Mouse (Mus musculus) heart, embryonic 16.5 days (tissue): ENCODE results near the gene Ak2. TPM values are rescaled to one million over a fixed set of nuclear protein-coding genes. Genes with fewer than 3 reads are reported as not detected.

ENCODE experiments used
- ATAC-seq: fragments of 200-750 bp; cut with Nextera tagmentation; replicated peaks from 2 replicates; pipeline ENCODE4 v1.8.0; 2017; ENCODE audit warnings: moderate number of reproducible peaks; ENCODE audit not compliant: insufficient read depth, low FRiP score; ENCODE audit errors: extremely low read depth
- H3K27ac ChIP-seq: fragments of 300-500 bp; sonication (generic); 2 replicates; pipeline ENCODE4 v1.5.1; 2014; ENCODE audit warnings: mild to moderate bottlenecking, low read length, control low read depth, moderate library complexity
- H3K27me3 ChIP-seq: fragments of 300-500 bp; sonication (generic); 2 replicates; pipeline ENCODE4 v1.6.1; 2014; ENCODE audit warnings: low read length, mixed read lengths; ENCODE audit not compliant: control insufficient read depth, insufficient read depth
- H3K36me3 ChIP-seq: fragments of 300-500 bp; sonication (generic); 2 replicates; pipeline ENCODE4 v1.6.1; 2014; ENCODE audit not compliant: control insufficient read depth, insufficient read depth
- H3K4me1 ChIP-seq: fragments of 300-500 bp; sonication (generic); 2 replicates; pipeline ENCODE4 v1.6.1; 2014; ENCODE audit warnings: low read length, mixed read lengths; ENCODE audit not compliant: control insufficient read depth, insufficient read depth
- H3K4me2 ChIP-seq: fragments of 300-500 bp; sonication (generic); 2 replicates; pipeline ENCODE4 v1.6.1; 2014; ENCODE audit warnings: low read depth, mild to moderate bottlenecking, control low read depth, low read length
- H3K4me3 ChIP-seq: fragments of 300-500 bp; sonication (generic); 2 replicates; pipeline ENCODE4 v1.5.1; 2014; ENCODE audit warnings: mild to moderate bottlenecking, control low read depth, low read length
- H3K9ac ChIP-seq: fragments of 300-500 bp; sonication (generic); 2 replicates; pipeline ENCODE4 v1.6.1; 2014; ENCODE audit warnings: low read length, control low read depth
- H3K9me3 ChIP-seq: fragments of 300-500 bp; sonication (generic); replicated peaks from 2 replicates; pipeline ENCODE4 v1.6.1; 2016; ENCODE audit warnings: low read length; ENCODE audit not compliant: control insufficient read depth
- WGBS: fragments of 180-500 bp; shearing (Covaris S2); extraction: QIAGEN DNeasy Blood & Tissue Kit; methylation state at CpG from one replicate; pipeline ENCODE4 v1.1.7; 2014; 5-methylcytosine and 5-hydroxymethylcytosine counted together
- polyA plus RNA-seq: library from polyadenylated mRNA; unstranded; fragments of >200 nt; fragmentation: Nextera tagmentation; extraction: Ambion mirVana; gene quantifications from 2 replicates; pipeline ENCODE4 v1.2.1, GENCODE M21; 2015

Ak2 gene
- polyA plus RNA-seq, 1 experiment from 2014 or later = 166 TPM

DNA sequence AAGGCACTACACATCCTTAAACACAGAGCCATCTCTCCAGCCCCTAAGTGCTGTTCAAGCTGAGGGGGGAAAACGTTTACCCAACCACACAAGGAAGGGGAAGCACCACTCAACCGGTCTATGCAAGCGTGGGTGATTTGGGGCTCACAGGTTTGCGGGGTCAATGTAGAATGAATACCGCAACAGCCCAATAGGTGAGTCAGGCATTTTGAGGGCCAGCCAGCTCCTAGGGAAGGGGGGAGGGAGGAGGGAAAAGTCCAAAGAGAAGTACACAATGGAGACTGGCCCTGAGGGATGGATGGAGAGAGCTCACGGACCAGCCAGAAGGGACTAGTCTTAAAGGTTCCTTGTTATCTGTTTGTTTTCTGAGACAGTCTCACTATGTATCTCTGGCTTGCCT lies 32.1 kb downstream of the Ak2 start:
- no peak for ATAC-seq
- Histone ChIP-seq H3K27ac (no peak overlapping the region), H3K4me2 (no peak overlapping the region), H3K36me3 (no peaks in the 10 kb centered on the region), H3K9me3 (no peaks in the 10 kb centered on the region), H3K9ac (no peak overlapping the region), H3K4me3 (no peak overlapping the region), H3K4me1 (peaks cover 33% of the 10 kb centered on the region), H3K27me3 (no peaks in the 10 kb centered on the region)
- 82% methylated on average over 6 of the region's 6 CpGs for WGBS

DNA sequence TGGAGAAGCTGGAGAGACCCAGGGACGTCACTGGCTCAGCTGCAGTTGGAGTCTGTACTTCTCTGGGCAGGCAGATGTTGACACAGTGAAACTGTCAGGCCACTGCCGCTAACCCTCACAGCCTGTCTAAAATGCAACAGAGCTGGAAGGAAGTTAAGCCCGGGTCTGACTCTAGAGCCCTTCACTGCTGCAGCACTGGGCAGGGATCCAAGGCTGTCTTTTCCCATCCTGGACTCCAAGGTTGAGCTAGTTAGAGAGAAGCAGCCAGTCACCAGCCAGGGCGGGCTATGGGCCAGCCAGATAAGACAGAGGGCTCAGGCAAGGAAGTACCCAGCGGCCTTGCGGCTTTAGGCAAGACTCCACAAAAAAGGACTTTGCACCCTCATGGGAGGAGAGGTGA lies 33.0 kb downstream of the Ak2 start:
- H3K4me2 ChIP-seq = no peak overlapping the region
- peaks cover 29% of the 10 kb centered on the region for H3K4me1 ChIP-seq
- no peaks in the 10 kb centered on the region for H3K9me3 ChIP-seq
- H3K36me3 ChIP-seq = no peaks in the 10 kb centered on the region
- H3K27ac ChIP-seq = peak overlapping the region; percentile 91
- ATAC-seq = peak; percentile 90
- H3K27me3 ChIP-seq = no peaks in the 10 kb centered on the region
- 4% methylated on average over 6 of the region's 6 CpGs for WGBS
- H3K9ac ChIP-seq = peak overlapping the region; percentile 43
- no peak overlapping the region for H3K4me3 ChIP-seq

DNA sequence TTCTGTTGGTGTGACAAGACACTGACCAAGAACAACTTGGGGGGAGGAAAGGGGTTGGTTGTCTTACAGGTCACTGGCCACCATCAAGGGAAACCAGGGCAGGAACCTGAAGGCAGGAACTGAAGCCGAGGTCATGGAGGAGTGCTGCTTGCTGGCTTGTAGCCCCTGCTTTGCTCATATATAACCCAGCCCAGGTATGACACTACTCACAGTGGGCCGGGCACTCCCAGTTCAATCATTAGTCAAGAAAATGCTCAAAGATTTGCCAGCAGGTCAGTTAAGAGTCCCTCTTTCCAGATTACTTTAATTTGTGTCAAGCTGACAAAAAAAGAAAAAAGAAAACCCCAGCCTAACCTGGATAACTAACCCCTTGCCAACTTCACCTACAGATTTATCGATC lies 33.9 kb downstream of the Ak2 start:
- peaks cover 20% of the 10 kb centered on the region for H3K4me1 ChIP-seq
- H3K27ac ChIP-seq = peak overlapping the region; percentile 91
- H3K36me3 ChIP-seq = no peaks in the 10 kb centered on the region
- no peak overlapping the region for H3K4me2 ChIP-seq
- ATAC-seq = no peak
- no peaks in the 10 kb centered on the region for H3K9me3 ChIP-seq
- no peak overlapping the region for H3K9ac ChIP-seq
- WGBS = 93% methylated on average over 3 of the region's 3 CpGs
- no peak overlapping the region for H3K4me3 ChIP-seq
- H3K27me3 ChIP-seq = no peaks in the 10 kb centered on the region

DNA sequence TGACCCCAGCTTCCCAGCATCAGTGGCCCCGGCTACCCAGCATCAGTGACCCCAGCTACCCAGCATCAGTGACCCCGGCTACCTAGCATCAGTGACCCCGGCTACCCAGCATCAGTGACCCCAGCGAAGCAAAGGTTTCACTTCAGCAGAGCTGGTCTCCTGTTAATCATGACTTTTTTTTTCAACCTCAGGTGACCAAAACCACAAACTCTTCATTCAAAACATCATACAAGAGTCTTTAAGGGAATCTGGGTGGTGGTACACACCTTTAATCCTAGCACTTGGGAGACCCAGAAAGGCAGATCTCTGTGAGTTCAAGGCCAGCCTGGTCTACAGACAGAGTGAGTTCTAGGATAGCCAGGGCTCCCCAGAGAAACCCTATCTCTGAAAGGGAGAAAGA lies 39.0 kb downstream of the Ak2 start:
- 93% methylated on average over 4 of the region's 4 CpGs for WGBS
- Histone ChIP-seq H3K4me1 (peaks cover 28% of the 10 kb centered on the region), H3K27me3 (no peaks in the 10 kb centered on the region), H3K36me3 (no peaks in the 10 kb centered on the region), H3K4me2 (no peak overlapping the region), H3K9ac (no peak overlapping the region), H3K4me3 (no peak overlapping the region), H3K9me3 (no peaks in the 10 kb centered on the region), H3K27ac (no peak overlapping the region)
- no peak for ATAC-seq

DNA sequence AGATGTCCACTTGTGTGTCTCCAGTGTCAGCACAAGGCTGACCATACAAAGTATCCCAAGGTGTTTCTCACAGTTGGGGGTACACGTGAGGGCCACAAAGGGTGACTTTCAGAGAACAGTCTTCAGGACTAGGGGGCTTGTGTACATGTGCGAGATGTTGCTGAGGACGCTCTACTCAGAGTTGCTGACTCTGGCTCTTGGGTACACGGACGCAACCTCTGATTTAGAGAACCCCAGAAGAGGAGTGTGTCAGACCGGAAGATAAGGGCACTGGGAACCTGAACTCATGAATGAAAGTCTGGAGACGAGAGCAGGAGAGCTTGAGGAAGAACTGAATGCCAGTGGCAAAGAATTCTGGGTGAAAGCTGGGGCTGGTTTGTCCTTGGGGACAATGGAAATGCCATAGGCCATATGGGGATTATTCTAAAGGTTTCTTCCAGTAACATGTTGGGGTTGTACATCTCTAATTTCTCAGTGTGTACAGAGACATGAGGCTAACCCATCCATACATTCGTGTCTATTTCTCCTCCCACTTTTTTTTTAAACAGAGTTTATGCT lies 39.7 kb downstream of the Ak2 start:
- Histone ChIP-seq H3K27ac (no peak overlapping the region), H3K9ac (no peak overlapping the region), H3K4me1 (peaks cover 28% of the 10 kb centered on the region), H3K9me3 (no peaks in the 10 kb centered on the region), H3K27me3 (no peaks in the 10 kb centered on the region), H3K4me2 (no peak overlapping the region), H3K4me3 (no peak overlapping the region), H3K36me3 (no peaks in the 10 kb centered on the region)
- ATAC-seq = no peak
- 81% methylated on average over 8 of the region's 8 CpGs for WGBS

DNA sequence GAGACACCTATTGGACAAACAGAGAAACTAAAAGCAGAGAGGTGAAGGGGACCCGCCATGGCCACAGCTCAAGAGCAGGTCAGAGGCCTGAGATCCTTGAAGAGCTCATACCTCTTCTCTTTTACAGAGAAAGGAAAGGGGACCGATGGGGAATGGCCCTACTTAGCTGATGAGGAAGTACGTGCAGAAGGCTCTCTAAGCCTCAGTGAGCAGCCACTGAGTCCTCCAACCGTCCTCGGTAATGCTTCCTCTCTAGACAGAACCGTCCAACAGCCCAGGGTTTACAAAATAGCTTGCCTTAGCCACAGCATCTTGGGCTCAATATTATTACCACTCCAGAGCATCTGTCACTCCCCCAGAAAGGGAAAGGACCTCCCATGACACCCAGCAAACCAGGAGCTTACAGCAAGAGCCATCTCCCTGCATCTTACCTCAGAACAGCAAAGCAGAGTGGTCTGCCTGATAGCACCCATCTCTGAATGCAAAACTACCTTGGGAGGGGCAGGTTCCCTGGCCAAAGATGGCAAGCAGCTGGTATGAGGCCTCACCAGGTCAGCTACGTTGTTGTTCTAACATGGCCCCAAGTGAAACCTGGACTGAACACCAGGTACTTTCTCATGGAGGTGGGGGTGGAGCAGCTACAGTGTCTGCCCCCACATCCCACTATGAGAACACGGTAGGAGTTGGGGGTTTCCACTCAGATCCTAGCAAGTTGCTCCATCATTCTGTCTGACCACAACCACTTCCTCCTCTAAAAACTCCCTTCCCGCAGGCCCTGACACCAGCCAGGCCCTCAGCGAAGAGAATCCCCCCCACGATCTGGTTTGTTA lies 40.6 kb downstream of the Ak2 start:
- Histone ChIP-seq H3K9ac (peak overlapping the region; percentile 52), H3K4me1 (peaks cover 28% of the 10 kb centered on the region), H3K36me3 (no peaks in the 10 kb centered on the region), H3K9me3 (no peaks in the 10 kb centered on the region), H3K27ac (peak overlapping the region; percentile 84), H3K4me3 (no peak overlapping the region), H3K4me2 (peak overlapping the region; percentile 57; the same call in 1 of the 2 replicates), H3K27me3 (no peaks in the 10 kb centered on the region)
- WGBS = 60% methylated on average over 11 of the region's 11 CpGs
- ATAC-seq = no peak

DNA sequence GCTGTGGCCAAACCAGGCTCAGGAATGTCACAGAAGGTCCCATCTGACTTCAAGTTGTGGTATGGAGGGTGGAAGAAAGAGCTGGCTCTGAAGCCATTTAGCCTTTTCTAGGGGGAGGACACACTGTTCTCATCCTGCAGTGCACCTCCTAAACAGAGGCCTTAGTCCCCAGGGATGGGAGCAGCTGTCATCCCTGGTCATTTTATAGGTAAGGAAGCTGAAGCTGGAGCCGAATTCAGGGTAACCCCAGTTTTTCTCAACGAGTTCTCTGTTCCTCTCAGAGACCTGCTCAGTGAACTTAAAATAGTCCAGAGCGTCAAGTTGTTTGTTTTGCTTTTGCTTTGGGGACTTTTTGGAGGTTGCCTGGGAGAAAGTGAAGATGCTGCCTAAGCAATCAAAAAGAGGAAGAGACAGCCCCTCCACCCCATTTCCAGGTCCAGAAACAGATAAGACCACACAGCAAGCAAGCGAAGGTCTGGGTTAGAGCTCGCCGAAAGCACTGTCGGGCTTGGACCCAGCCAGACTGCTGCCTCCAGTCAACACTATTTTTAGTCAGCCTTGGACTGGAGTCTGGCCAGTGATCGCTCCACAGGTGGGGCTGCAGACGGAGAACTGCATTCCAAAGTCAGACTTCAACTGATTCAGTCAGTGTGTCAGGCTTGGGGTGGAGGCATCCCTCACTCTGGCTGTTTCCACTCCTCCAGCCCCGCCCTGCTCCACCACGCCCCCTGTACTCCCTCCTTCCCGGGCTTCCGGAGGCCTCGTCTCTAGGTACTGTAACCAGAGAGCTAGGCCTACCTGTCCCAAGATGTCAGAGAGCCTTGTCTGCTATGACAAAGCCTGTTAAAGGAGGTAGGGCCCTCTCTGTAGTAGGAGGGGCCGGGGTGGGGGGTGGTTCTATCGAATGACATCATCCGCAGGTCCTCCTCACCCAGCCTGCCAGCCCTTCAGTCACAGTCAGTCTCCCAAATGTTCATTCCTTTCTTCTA lies 41.5 kb downstream of the Ak2 start:
- ATAC-seq = peak; percentile 86
- Histone ChIP-seq H3K4me1 (peaks cover 28% of the 10 kb centered on the region), H3K4me3 (peak overlapping the region; percentile 25), H3K27me3 (no peaks in the 10 kb centered on the region), H3K4me2 (peak overlapping the region; percentile 57), H3K9me3 (no peaks in the 10 kb centered on the region), H3K36me3 (no peaks in the 10 kb centered on the region), H3K9ac (peak overlapping the region; percentile 52), H3K27ac (peak overlapping the region; percentile 84)
- 8% methylated on average over 17 of the region's 17 CpGs for WGBS

DNA sequence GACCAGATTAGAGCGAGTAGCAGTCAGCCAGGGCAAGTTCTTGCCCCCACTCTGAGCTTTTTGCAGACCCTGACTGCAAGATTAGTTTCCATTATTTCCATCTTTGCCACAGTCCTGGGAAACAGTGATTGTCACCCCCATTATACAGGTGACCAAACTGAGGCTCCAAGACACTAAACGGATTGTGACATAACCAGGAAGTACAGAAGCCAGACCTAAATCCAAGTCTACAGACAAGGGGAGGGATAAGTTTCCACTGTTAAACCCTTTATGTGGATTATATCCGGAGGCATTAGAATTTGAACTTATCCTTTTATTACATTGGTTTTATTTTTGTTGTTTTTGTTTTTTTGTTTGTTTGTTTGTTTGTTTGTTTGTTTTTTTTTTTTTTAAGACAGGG lies 42.5 kb downstream of the Ak2 start:
- no peak for ATAC-seq
- Histone ChIP-seq H3K9me3 (no peaks in the 10 kb centered on the region), H3K27me3 (no peaks in the 10 kb centered on the region), H3K4me1 (peaks cover 28% of the 10 kb centered on the region), H3K36me3 (no peaks in the 10 kb centered on the region), H3K27ac (no peak overlapping the region), H3K4me3 (no peak overlapping the region), H3K4me2 (no peak overlapping the region), H3K9ac (no peak overlapping the region)
- WGBS = 90% methylated on average over 3 of the region's 3 CpGs
